Mouse (Mus musculus) hindbrain, postnatal 0 days (tissue): Measurements from ENCODE around the gene Olfr1442. TPM values are rescaled to one million over a fixed set of nuclear protein-coding genes. Genes with fewer than 3 reads are reported as not detected.
"Not testable (repeated sequence)": the region's sequence is repeated elsewhere in the genome, so short reads cannot be mapped to it uniquely, and the experiment has no call there.

Experiments
- ATAC-seq: fragments of 200-750 bp; cut with Nextera tagmentation; 2 replicates; pipeline ENCODE4 v1.8.0; 2017; ENCODE audit warnings: mild to moderate bottlenecking, moderate TSS enrichment, moderate library complexity
- DNase-seq: peaks from one replicate; pipeline ENCODE4 v3.0.0-alpha.2; 2015; ENCODE audit warnings: low spot score
- H3K27ac ChIP-seq: fragments of 300-500 bp; sonication (generic); 2 replicates; pipeline ENCODE4 v1.5.1; 2014; ENCODE audit warnings: mild to moderate bottlenecking
- H3K27me3 ChIP-seq: fragments of 300-500 bp; sonication (generic); 2 replicates; pipeline ENCODE4 v1.6.1; 2014; ENCODE audit warnings: low read length, mixed read lengths; ENCODE audit not compliant: insufficient read depth
- H3K36me3 ChIP-seq: fragments of 300-500 bp; sonication (generic); 2 replicates; pipeline ENCODE4 v1.6.1; 2014; ENCODE audit warnings: low read length, mixed read lengths; ENCODE audit not compliant: insufficient read depth
- H3K4me1 ChIP-seq: fragments of 300-500 bp; sonication (generic); 2 replicates; pipeline ENCODE4 v1.6.1; 2014; ENCODE audit warnings: antibody characterized with exemption, low read length, mixed read lengths; ENCODE audit not compliant: insufficient read depth
- H3K4me2 ChIP-seq: fragments of 300-500 bp; sonication (generic); 2 replicates; pipeline ENCODE4 v1.6.1; 2014; ENCODE audit warnings: low read depth, mild to moderate bottlenecking, low read length, moderate library complexity, mixed read lengths
- H3K4me3 ChIP-seq: fragments of 300-500 bp; sonication (generic); 2 replicates; pipeline ENCODE4 v1.5.1; 2014; ENCODE audit warnings: low read length
- H3K9ac ChIP-seq: fragments of 300-500 bp; sonication (generic); replicated peaks from 2 replicates; pipeline ENCODE4 v1.6.1; 2014; ENCODE audit warnings: mild to moderate bottlenecking, low read length, moderate library complexity, mixed read lengths
- H3K9me3 ChIP-seq: fragments of 300-500 bp; sonication (generic); 2 replicates; pipeline ENCODE4 v1.6.1; 2016; ENCODE audit warnings: low read length, mixed read lengths
- CTCF ChIP-seq: IDR thresholded peaks from 2 replicates; pipeline ENCODE4 v1.5.1; 2016; ENCODE audit warnings: antibody characterized with exemption, control low read depth, low read depth
- WGBS: fragments of 180-500 bp; shearing (Covaris S2); extraction: QIAGEN DNeasy Blood & Tissue Kit; methylation state at CpG from one replicate; pipeline ENCODE4 v1.1.7; 2014; 5-methylcytosine and 5-hydroxymethylcytosine counted together
- polyA plus RNA-seq: library from polyadenylated mRNA; unstranded; fragments of >200 nt; fragmentation: Nextera tagmentation; extraction: Ambion mirVana; gene quantifications from 2 replicates; pipeline ENCODE4 v1.2.1, GENCODE M21; 2015
- total RNA-seq: library from RNA; depleted of rRNA; stranded (reverse); fragments of >200 nt; gene quantifications from 2 replicates; pipeline ENCODE4 v1.2.3, GENCODE M21; 2014

Olfr1442 gene
- total and polyA plus RNA-seq, 2 experiments from 2014 or later = not detected

GRCm38 (mm10) chr19:12666156-12666555, 4.1 kb upstream of the Olfr1442 start:
- H3K27me3 ChIP-seq = no peaks in the 10 kb centered on the region
- no peak overlapping the region for H3K27ac ChIP-seq
- H3K9me3 ChIP-seq = no peaks in the 10 kb centered on the region
- TF ChIP-seq CTCF = no peak
- H3K9ac ChIP-seq = no peak overlapping the region
- no peak overlapping the region for H3K4me2 ChIP-seq
- H3K4me1 ChIP-seq = no peaks in the 10 kb centered on the region
- 74% methylated on average over 1 of the region's 1 CpGs for WGBS
- H3K36me3 ChIP-seq = no peaks in the 10 kb centered on the region
- ATAC-seq (no peak), DNase-seq (no peak)
- H3K4me3 ChIP-seq = no peak overlapping the region

- not testable (repeated sequence) for H3K9me3 ChIP-seq, H3K4me2 ChIP-seq, DNase-seq, ATAC-seq, H3K27me3 ChIP-seq, H3K9ac ChIP-seq, H3K27ac ChIP-seq, H3K36me3 ChIP-seq, H3K4me3 ChIP-seq, H3K4me1 ChIP-seq
- 96% methylated on average over 3 of the region's 3 CpGs for WGBS
Measured at GRCm38 (mm10) chr19:12668601-12669000, 1.6 kb upstream of the Olfr1442 start.

GRCm38 (mm10) chr19:12671051-12671450, 812 bp downstream of the Olfr1442 start:
- H3K27me3 ChIP-seq = no peaks in the 10 kb centered on the region
- no peak overlapping the region for H3K9ac ChIP-seq
- no peaks in the 10 kb centered on the region for H3K9me3 ChIP-seq
- no peak for ATAC-seq
- no peaks in the 10 kb centered on the region for H3K4me1 ChIP-seq
- no peak for TF ChIP-seq CTCF
- H3K36me3 ChIP-seq = no peaks in the 10 kb centered on the region
- no peak overlapping the region for H3K4me2 ChIP-seq
- no peak overlapping the region for H3K4me3 ChIP-seq
- no peak for DNase-seq
- no peak overlapping the region for H3K27ac ChIP-seq
- WGBS = 86% methylated on average over 4 of the region's 4 CpGs

GRCm38 (mm10) chr19:12677812-12678211, 7.6 kb downstream of the Olfr1442 start, which contains the start of gene Olfr1443:
Gene Olfr1443, plus strand, starts transcription at chr19:12678112.
- ATAC-seq (no peak), DNase-seq (no peak)
- WGBS = 73% methylated on average over 3 of the region's 3 CpGs
- Histone ChIP-seq H3K27ac (no peak within 1 kb of the TSS), H3K9me3 (no peaks in the 10 kb centered on the region), H3K4me3 (no peak within 1 kb of the TSS), H3K4me2 (no peak within 1 kb of the TSS), H3K4me1 (no peaks in the 10 kb centered on the region), H3K27me3 (no peaks in the 10 kb centered on the region), H3K9ac (no peak within 1 kb of the TSS), H3K36me3 (no peaks in the 10 kb centered on the region)
- TF ChIP-seq CTCF = no peak

GRCm38 (mm10) chr19:12684638-12685037, 14.4 kb downstream of the Olfr1442 start:
- DNase-seq = no peak
- Histone ChIP-seq H3K36me3 (no peaks in the 10 kb centered on the region), H3K4me2 (no peak overlapping the region), H3K9ac (no peak overlapping the region), H3K27ac (no peak overlapping the region), H3K4me1 (no peaks in the 10 kb centered on the region), H3K4me3 (no peak overlapping the region), H3K27me3 (no peaks in the 10 kb centered on the region), H3K9me3 (no peaks in the 10 kb centered on the region)
- ATAC-seq = no peak
- no peak for TF ChIP-seq CTCF

- ATAC-seq (no peak), DNase-seq (no peak)
- H3K4me1 ChIP-seq = no peaks in the 10 kb centered on the region
- no peaks in the 10 kb centered on the region for H3K9me3 ChIP-seq
- H3K4me2 ChIP-seq = no peak overlapping the region
- no peak overlapping the region for H3K9ac ChIP-seq
- no peak overlapping the region for H3K4me3 ChIP-seq
- no peak for TF ChIP-seq CTCF
- no peaks in the 10 kb centered on the region for H3K27me3 ChIP-seq
- H3K27ac ChIP-seq = no peak overlapping the region
- H3K36me3 ChIP-seq = no peaks in the 10 kb centered on the region
Measured at GRCm38 (mm10) chr19:12685231-12685630, 15.0 kb downstream of the Olfr1442 start.

- ATAC-seq = no peak
- no peak within 1 kb of the TSS for H3K4me2 ChIP-seq
- H3K27ac ChIP-seq = no peak within 1 kb of the TSS
- H3K36me3 ChIP-seq = no peaks in the 10 kb centered on the region
- TF ChIP-seq CTCF = no peak
- no peak within 1 kb of the TSS for H3K4me3 ChIP-seq
- no peaks in the 10 kb centered on the region for H3K4me1 ChIP-seq
- no peak for DNase-seq
- no peaks in the 10 kb centered on the region for H3K27me3 ChIP-seq
- H3K9me3 ChIP-seq = no peaks in the 10 kb centered on the region
- 83% methylated on average over 3 of the region's 3 CpGs for WGBS
- H3K9ac ChIP-seq = no peak within 1 kb of the TSS
Measured at GRCm38 (mm10) chr19:12695590-12695989, 25.4 kb downstream of the Olfr1442 start, which contains the start of gene Keg1. Gene Keg1, plus strand, starts transcription at chr19:12695786.
